Mouse (Mus musculus): ENCODE results near the gene Asb4.

- TF ChIP-seq CTCF (IDR thresholded peaks at IDR 0.05; ENCODE audit: low read depth) = peak; percentile 93
- no peak for TF ChIP-seq EP300 (IDR thresholded peaks at IDR 0.05; ENCODE audit: low read depth)
These were observed 27.7 kb downstream of the Asb4 start for GRCm38 (mm10) chr6:5410697-5411391.

Data from liver, postnatal 0 days (tissue).